Mouse (Mus musculus) lung, postnatal 0 days (tissue): ENCODE results near the gene Ctnna3. TPM values are rescaled to one million over a fixed set of nuclear protein-coding genes. Genes with fewer than 3 reads are reported as not detected.

Experiments
- ATAC-seq: fragments of 200-750 bp; cut with Nextera tagmentation; 2 replicates; pipeline ENCODE4 v1.8.0; 2017; ENCODE audit warnings: moderate library complexity
- DNase-seq: peaks from one replicate; pipeline ENCODE4 v3.0.0-alpha.2; 2016; ENCODE audit warnings: low spot score
- H3K27ac ChIP-seq: fragments of 300-500 bp; sonication (generic); 2 replicates; pipeline ENCODE4 v1.5.1; 2014; ENCODE audit warnings: antibody characterized with exemption, mild to moderate bottlenecking, low read length, mixed read lengths
- H3K27me3 ChIP-seq: fragments of 300-500 bp; sonication (generic); replicated peaks from 2 replicates; pipeline ENCODE4 v1.6.1; 2014; ENCODE audit warnings: low read length, mixed read lengths; ENCODE audit not compliant: insufficient read depth
- H3K36me3 ChIP-seq: fragments of 300-500 bp; sonication (generic); 2 replicates; pipeline ENCODE4 v1.6.1; 2014; ENCODE audit warnings: low read length, mixed read lengths; ENCODE audit not compliant: insufficient read depth
- H3K4me1 ChIP-seq: fragments of 300-500 bp; sonication (generic); 2 replicates; pipeline ENCODE4 v1.6.1; 2014; ENCODE audit warnings: antibody characterized with exemption, low read depth, low read length, mixed read lengths; ENCODE audit not compliant: insufficient read depth
- H3K4me2 ChIP-seq: fragments of 300-500 bp; sonication (generic); replicated peaks from 2 replicates; pipeline ENCODE4 v1.6.1; 2014; ENCODE audit warnings: low read depth, mild to moderate bottlenecking, low read length, moderate library complexity, mixed read lengths
- H3K4me3 ChIP-seq: fragments of 300-500 bp; sonication (generic); 2 replicates; pipeline ENCODE4 v1.5.1; 2014; ENCODE audit warnings: low read depth, low read length
- H3K9ac ChIP-seq: fragments of 300-500 bp; sonication (generic); replicated peaks from 2 replicates; pipeline ENCODE4 v1.6.1; 2014; ENCODE audit warnings: low read depth, mild to moderate bottlenecking
- H3K9me3 ChIP-seq: fragments of 300-500 bp; sonication (generic); 2 replicates; pipeline ENCODE4 v1.6.1; 2016; ENCODE audit warnings: low read length, mixed read lengths
- CTCF ChIP-seq: IDR thresholded peaks from 2 replicates; pipeline ENCODE4 v1.5.1; 2016; ENCODE audit warnings: antibody characterized with exemption, mild to moderate bottlenecking
- EP300 ChIP-seq: IDR thresholded peaks from 2 replicates; pipeline ENCODE4 v1.6.1; 2016; ENCODE audit warnings: antibody characterized with exemption, mild to moderate bottlenecking, control low read depth
- WGBS: fragments of 180-500 bp; shearing (Covaris S2); extraction: QIAGEN DNeasy Blood & Tissue Kit; methylation state at CpG from one replicate; pipeline ENCODE4 v1.1.7; 2014; 5-methylcytosine and 5-hydroxymethylcytosine counted together
- polyA plus RNA-seq: library from polyadenylated mRNA; unstranded; fragments of >200 nt; fragmentation: Nextera tagmentation; extraction: Ambion mirVana; gene quantifications from 2 replicates; pipeline ENCODE4 v1.2.1, GENCODE M21; 2015

Gene Ctnna3
- polyA plus RNA-seq, 1 experiment from 2014 or later: 0.19 TPM

DNA sequence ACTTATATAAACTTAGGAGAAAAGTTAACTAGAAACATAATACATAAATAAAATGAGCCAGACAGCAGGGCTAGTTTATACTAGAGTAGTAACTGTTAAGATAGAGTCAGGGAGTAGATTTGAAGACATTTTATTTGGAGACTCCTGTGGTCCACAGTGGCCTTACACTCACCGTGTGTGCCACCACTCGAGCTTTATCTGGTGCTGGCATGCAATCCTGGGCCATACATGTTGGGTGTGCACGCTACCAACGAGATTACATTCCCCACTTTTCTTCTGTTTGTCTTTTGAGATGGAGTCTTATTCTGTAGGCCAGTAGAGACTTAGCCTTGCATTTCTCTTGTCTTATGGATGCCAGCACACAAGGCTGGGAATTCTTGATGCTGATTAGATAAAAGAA lies 24.0 kb downstream of the Ctnna3 start:
- no peak for ATAC-seq
- 76% methylated on average over 4 of the region's 4 CpGs for WGBS

DNA sequence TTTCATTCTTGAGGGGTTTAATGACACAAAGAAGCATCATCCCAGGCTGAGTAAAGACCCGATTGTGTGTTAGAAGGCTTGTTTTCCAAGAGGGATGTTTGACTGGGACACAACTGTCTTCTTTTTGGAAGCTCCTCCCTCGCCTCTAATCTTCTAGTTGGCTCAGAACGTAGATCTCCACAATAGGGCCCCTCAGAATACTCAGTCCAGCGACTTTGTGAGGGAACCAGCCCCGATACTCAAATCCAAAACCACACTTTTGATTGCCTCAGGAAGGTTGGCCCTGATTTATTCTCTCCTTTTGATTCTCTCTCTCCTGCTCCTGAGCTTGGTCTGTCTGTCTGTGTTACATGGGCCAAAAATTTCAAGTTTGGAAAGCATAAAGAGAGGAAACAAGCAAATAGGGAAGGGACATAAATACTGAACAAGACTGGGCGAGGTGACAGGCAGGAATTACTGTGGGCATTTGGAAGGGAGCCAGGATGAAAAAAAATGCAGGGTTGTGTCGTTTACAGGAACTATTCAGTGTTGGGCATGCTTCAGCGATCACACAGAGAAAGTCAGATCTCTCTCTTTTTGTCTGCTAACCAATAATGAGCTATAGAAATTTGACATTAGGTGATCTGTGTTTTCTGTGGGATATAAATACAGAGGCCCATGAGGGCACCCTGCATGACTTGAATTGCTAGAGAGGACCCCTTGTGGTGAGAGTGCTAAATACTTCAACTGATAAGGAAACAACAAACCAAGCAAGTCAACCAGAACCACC lies 25.4 kb downstream of the Ctnna3 start:
- H3K27me3 ChIP-seq: no peaks in the 10 kb centered on the region
- no peaks in the 10 kb centered on the region for H3K9me3 ChIP-seq
- DNase-seq (peak; percentile 12), ATAC-seq (no peak)
- no peaks in the 10 kb centered on the region for H3K36me3 ChIP-seq
- H3K4me3 ChIP-seq: no peak overlapping the region
- no peak overlapping the region for H3K9ac ChIP-seq
- TF ChIP-seq CTCF (peak; percentile 31), EP300 (no peak)
- H3K27ac ChIP-seq: no peak overlapping the region
- 48% methylated on average over 8 of the region's 8 CpGs for WGBS
- no peak overlapping the region for H3K4me2 ChIP-seq
- no peaks in the 10 kb centered on the region for H3K4me1 ChIP-seq

More for the DNA sequence above, 24.0 kb downstream of the Ctnna3 start:
- H3K27ac ChIP-seq: no peak overlapping the region
- H3K4me1 ChIP-seq: no peaks in the 10 kb centered on the region
- no peaks in the 10 kb centered on the region for H3K9me3 ChIP-seq
- no peak for DNase-seq
- no peaks in the 10 kb centered on the region for H3K27me3 ChIP-seq
- TF ChIP-seq EP300 (no peak), CTCF (no peak)
- H3K4me2 ChIP-seq: no peak overlapping the region
- H3K36me3 ChIP-seq: no peaks in the 10 kb centered on the region
- H3K4me3 ChIP-seq: no peak overlapping the region
- H3K9ac ChIP-seq: no peak overlapping the region

DNA sequence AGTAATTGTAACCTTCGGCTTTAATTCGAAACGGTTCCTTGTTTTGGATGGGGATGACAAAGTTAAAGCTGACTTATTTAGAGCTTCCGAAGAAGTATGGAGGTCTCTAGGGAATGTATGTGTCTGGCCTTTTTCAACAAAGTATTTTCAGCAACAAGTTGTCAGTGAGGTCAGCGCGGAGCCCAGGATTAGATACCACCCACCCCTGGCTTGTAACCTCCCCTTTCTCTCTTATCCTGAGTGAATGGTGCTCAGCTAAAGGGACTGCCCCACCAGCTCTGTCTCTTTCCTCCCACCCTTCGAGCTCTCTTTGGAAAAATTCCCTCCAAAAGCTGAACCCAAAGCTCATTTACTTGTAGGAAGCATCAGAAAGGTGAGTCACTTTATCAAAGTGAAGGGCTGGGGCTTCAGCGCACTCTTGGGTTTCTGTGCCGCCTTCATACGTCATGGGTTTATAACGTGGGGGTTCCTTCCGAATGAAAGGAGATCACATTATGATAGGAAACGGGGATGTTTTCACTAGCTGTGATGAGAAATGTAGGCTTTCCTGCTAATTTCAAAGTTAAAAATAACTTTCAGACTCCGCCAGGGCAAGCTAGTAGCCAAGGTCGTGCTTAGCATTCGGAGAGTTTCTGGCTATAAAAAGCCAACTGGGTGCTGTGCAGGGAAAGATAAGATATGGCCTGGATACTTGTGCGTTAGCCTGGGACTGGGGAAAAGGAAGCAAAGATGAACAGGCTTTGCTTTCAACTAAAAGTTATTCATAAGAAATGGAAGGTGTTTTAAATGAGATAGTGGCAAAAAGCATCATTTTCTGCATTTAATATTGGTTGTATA lies 27.6 kb downstream of the Ctnna3 start:
- H3K4me3 ChIP-seq: peak overlapping the region; percentile 15; the same call in 1 of the 2 replicates
- H3K27ac ChIP-seq: no peak overlapping the region
- no peaks in the 10 kb centered on the region for H3K27me3 ChIP-seq
- H3K9me3 ChIP-seq: no peaks in the 10 kb centered on the region
- ATAC-seq: no peak
- no peaks in the 10 kb centered on the region for H3K36me3 ChIP-seq
- 54% methylated on average over 17 of the region's 17 CpGs for WGBS
- no peak for TF ChIP-seq EP300
- no peak for TF ChIP-seq CTCF
- no peaks in the 10 kb centered on the region for H3K4me1 ChIP-seq
- no peak overlapping the region for H3K9ac ChIP-seq
- peak overlapping the region; percentile 37 for H3K4me2 ChIP-seq
- DNase-seq: no peak

- TF ChIP-seq CTCF (no peak), EP300 (no peak)
- ATAC-seq: no peak
- Histone ChIP-seq H3K9me3 (no peaks in the 10 kb centered on the region), H3K27ac (no peak overlapping the region), H3K4me1 (no peaks in the 10 kb centered on the region), H3K9ac (no peak overlapping the region), H3K27me3 (no peaks in the 10 kb centered on the region), H3K36me3 (no peaks in the 10 kb centered on the region), H3K4me2 (no peak overlapping the region), H3K4me3 (no peak overlapping the region)
- WGBS: 54% methylated on average over 5 of the region's 5 CpGs
- DNase-seq: no peak
These were observed 31.0 kb downstream of the Ctnna3 start for GRCm38 (mm10) chr10:63460935-63461334.

- Histone ChIP-seq H3K27me3 (no peaks in the 10 kb centered on the region), H3K9me3 (no peaks in the 10 kb centered on the region), H3K36me3 (no peaks in the 10 kb centered on the region), H3K27ac (no peak overlapping the region), H3K4me2 (no peak overlapping the region), H3K4me3 (no peak overlapping the region), H3K4me1 (no peaks in the 10 kb centered on the region; the same call in 1 of the 2 replicates), H3K9ac (no peak overlapping the region)
- no peak for DNase-seq
- WGBS: 62% methylated on average over 6 of the region's 6 CpGs
- ATAC-seq: no peak
- TF ChIP-seq CTCF (no peak), EP300 (no peak)
These were observed 42.6 kb downstream of the Ctnna3 start for GRCm38 (mm10) chr10:63472473-63472872.

DNA sequence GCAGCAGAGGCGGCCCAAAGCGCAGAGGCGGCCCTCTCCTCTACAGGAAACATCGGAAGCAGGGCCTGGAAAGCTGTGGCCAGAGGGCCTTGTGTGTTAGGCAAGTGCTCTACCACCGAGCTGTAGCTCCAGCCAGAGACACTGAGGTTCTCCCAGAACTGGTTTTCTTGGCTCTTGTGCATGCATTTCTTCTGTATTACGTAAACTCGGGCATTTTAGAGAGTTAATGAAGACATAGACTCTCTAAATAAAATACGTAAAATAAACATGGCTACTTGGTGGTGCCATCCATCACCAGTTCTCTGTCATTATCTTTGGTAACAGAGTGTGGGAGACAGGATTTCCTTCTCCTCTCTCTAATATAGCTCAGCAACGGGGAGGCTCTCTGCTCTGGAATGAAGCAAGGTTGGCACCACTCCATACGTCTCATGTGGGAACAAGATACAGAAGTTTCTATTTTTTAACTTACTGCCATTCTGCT lies 46.3 kb downstream of the Ctnna3 start:
- TF ChIP-seq CTCF: no peak
- TF ChIP-seq EP300: peak; percentile 76
- H3K4me1 ChIP-seq: no peaks in the 10 kb centered on the region; the same call in 1 of the 2 replicates
- H3K9ac ChIP-seq: no peak overlapping the region
- H3K4me2 ChIP-seq: peak overlapping the region; percentile 22; the same call in 1 of the 2 replicates
- DNase-seq: peak; percentile 74
- H3K9me3 ChIP-seq: no peaks in the 10 kb centered on the region
- H3K27ac ChIP-seq: no peak overlapping the region
- ATAC-seq: peak; percentile 87
- H3K27me3 ChIP-seq: no peaks in the 10 kb centered on the region
- no peak overlapping the region for H3K4me3 ChIP-seq
- H3K36me3 ChIP-seq: no peaks in the 10 kb centered on the region
- 27% methylated on average over 10 of the region's 10 CpGs for WGBS
